ENCODE assay signal across 8 mouse cellular contexts in the genomic region with DNA sequence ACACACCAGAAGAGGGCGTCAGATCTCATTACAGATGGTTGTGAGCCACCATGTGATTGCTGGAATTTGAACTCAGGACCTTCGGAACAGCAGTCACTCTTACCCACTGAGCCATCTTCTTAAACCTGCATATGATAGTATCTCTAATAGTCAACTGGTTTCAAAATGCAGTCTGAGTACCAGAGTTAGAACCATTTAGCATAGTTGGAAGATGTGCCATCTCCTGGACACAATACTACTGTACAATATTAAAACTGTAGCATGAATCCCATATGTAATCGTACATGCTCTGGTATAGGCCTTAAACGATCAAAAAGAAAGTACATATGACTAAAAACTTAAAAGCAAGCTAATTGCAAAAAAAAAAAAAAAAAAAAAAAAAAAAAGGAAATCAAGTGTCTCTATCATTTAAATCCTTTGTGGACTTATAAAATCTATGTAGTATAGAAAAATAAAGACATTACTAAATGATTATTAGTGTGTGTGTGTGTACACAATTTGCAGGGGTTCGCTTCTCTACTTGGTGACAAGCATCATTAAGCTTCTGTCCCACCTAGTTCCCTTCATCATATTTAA. TPM values are rescaled to one million over a fixed set of nuclear protein-coding genes. Genes with fewer than 3 reads are reported as not detected.
DNase-seq lines count a peak whose midpoint lies in the region; ATAC-seq and TF ChIP-seq lines count a peak whose summit lies in the region.

No protein-coding gene starts in this region.

- peak overlapping the region; percentile 61 for H3K9ac ChIP-seq in neural tube, embryonic 11.5 days (ENCODE audit: low read length)
- peak overlapping the region; percentile 21 for H3K9ac ChIP-seq in hindbrain, embryonic 11.5 days (ENCODE audit: low read depth, low read length)
- peak overlapping the region; percentile 62 for H3K9ac ChIP-seq in midbrain, embryonic 13.5 days (replicated peaks)

- no peak for TF ChIP-seq POLR2A in cortical plate, adult 2 months (IDR thresholded peaks at IDR 0.05; ENCODE audit: extremely low read depth, insufficient read depth, low read length)

- H3K27ac ChIP-seq in neural tube, embryonic 11.5 days (ENCODE audit: low read depth, low read length): peak overlapping the region; percentile 78
- H3K27ac ChIP-seq in cortical plate, adult 2 months (ENCODE audit: insufficient read depth, low read length): peak overlapping the region; percentile 39
- peak overlapping the region; percentile 47 for H3K27ac ChIP-seq in hindbrain, embryonic 11.5 days (ENCODE audit: low read depth, low read length)
- H3K27ac ChIP-seq in midbrain, embryonic 13.5 days: peak overlapping the region; percentile 81

- peaks cover 2% of the 10 kb centered on the region; the same call in 1 of the 2 replicates for H3K36me3 ChIP-seq in neural tube, embryonic 11.5 days (ENCODE audit: control insufficient read depth, insufficient read depth, low read length)
- no peaks in the 10 kb centered on the region for H3K36me3 ChIP-seq in hindbrain, embryonic 11.5 days (ENCODE audit: control insufficient read depth, insufficient read depth, low read length)
- 0 out of 2 replicates have a peak, but pooled peaks cover under 1% of the 10 kb centered on the region for H3K36me3 ChIP-seq in midbrain, embryonic 13.5 days

- TF ChIP-seq CTCF in cortical plate, adult 2 months (IDR thresholded peaks at IDR 0.05; ENCODE audit: extremely low read depth, insufficient read depth, low read length): no peak

- H3K4me3 ChIP-seq in neural tube, embryonic 11.5 days (ENCODE audit: low read depth, low read length): peak overlapping the region; percentile 82
- H3K4me3 ChIP-seq in cortical plate, adult 2 months (ENCODE audit: insufficient read depth, low read length): peak overlapping the region; percentile 74
- H3K4me3 ChIP-seq in hindbrain, embryonic 11.5 days (ENCODE audit: low read depth, low read length): peak overlapping the region; percentile 60
- peak overlapping the region; percentile 66 for H3K4me3 ChIP-seq in midbrain, embryonic 13.5 days (replicated peaks)

- H3K4me2 ChIP-seq in neural tube, embryonic 11.5 days (ENCODE audit: low read depth): peak overlapping the region; percentile 50
- peak overlapping the region; percentile 27 for H3K4me2 ChIP-seq in hindbrain, embryonic 11.5 days (replicated peaks; ENCODE audit: low read depth, low read length)
- H3K4me2 ChIP-seq in midbrain, embryonic 13.5 days (replicated peaks): peak overlapping the region; percentile 72

- H3K4me1 ChIP-seq in neural tube, embryonic 11.5 days (ENCODE audit: control insufficient read depth, insufficient read depth, low read length): no peaks in the 10 kb centered on the region
- H3K4me1 ChIP-seq in cortical plate, adult 2 months (ENCODE audit: control insufficient read depth, insufficient read depth, low read length): no peaks in the 10 kb centered on the region
- H3K4me1 ChIP-seq in hindbrain, embryonic 11.5 days (replicated peaks; ENCODE audit: control insufficient read depth, insufficient read depth, low read length): 0 out of 2 replicates have a peak, but pooled peaks cover 2% of the 10 kb centered on the region
- H3K4me1 ChIP-seq in midbrain, embryonic 13.5 days (replicated peaks): peaks cover 17% of the 10 kb centered on the region

- DNase-seq in neural tube, embryonic 11.5 days (ENCODE audit: low spot score): no peak
- no peak for DNase-seq in neural tube, embryonic 10.5 days (ENCODE audit: extremely low spot score, low spot score)
- no peak for DNase-seq in hindbrain, embryonic 11.5 days (ENCODE audit: low spot score)
- no peak for DNase-seq in adrenal gland, adult 18-20 months (ENCODE audit: low spot score in 2 of 2)
- no peak for DNase-seq in ovary, postnatal 10 days (ENCODE audit: low spot score)
- no peak for DNase-seq in right cerebral cortex, adult 18-20 months

- WGBS in neural tube, embryonic 11.5 days: 77% methylated on average over 5 of the region's 5 CpGs
- 81% methylated on average over 5 of the region's 5 CpGs for WGBS in hindbrain, embryonic 11.5 days
- WGBS in midbrain, embryonic 13.5 days: 82% methylated on average over 5 of the region's 5 CpGs

- no peaks in the 10 kb centered on the region for H3K27me3 ChIP-seq in neural tube, embryonic 11.5 days (ENCODE audit: control insufficient read depth, insufficient read depth, low read length)
- H3K27me3 ChIP-seq in hindbrain, embryonic 11.5 days (ENCODE audit: control insufficient read depth, insufficient read depth, low read length): no peaks in the 10 kb centered on the region
- no peaks in the 10 kb centered on the region for H3K27me3 ChIP-seq in midbrain, embryonic 13.5 days

- no peak for ATAC-seq in neural tube, embryonic 11.5 days (ENCODE audit: insufficient read depth, low FRiP score, low TSS enrichment)
- no peak for ATAC-seq in hindbrain, embryonic 11.5 days (ENCODE audit: low FRiP score)
- no peak for ATAC-seq in midbrain, embryonic 13.5 days

- H3K9me3 ChIP-seq in neural tube, embryonic 11.5 days (ENCODE audit: control insufficient read depth, low read length): no peaks in the 10 kb centered on the region
- no peaks in the 10 kb centered on the region for H3K9me3 ChIP-seq in hindbrain, embryonic 11.5 days (ENCODE audit: control insufficient read depth, low read length)
- H3K9me3 ChIP-seq in midbrain, embryonic 13.5 days: no peaks in the 10 kb centered on the region

RNA-seq across cellular contexts. Expression of gene Mad2l1, which starts 0.7 kb away (rescaled TPM):
- 108 and 118 TPM in 2 replicates for polyA plus RNA-seq in neural tube, embryonic 11.5 days (2014; fragmentation: Nextera tagmentation; extraction: Ambion mirVana)
- polyA plus RNA-seq in cortical plate, adult 2 months (2012; rRNA removed): 11.7 and 11.8 TPM in 2 replicates
- 99.1 and 121 TPM in 2 replicates for polyA plus RNA-seq in hindbrain, embryonic 11.5 days (2014; fragmentation: Nextera tagmentation; extraction: Ambion mirVana)
- 43.4 and 45.9 TPM in 2 replicates for polyA plus RNA-seq in midbrain, embryonic 13.5 days (2015; fragmentation: Nextera tagmentation; extraction: Ambion mirVana)
- 1 to 10 TPM; 3.7 to 4.2 TPM for total RNA-seq in adrenal gland, adult 18-20 months (2021)

RNA-seq across cellular contexts. Expression of gene Vmn1r32, which starts 25.4 kb away (rescaled TPM):
- polyA plus RNA-seq in neural tube, embryonic 11.5 days (2014; fragmentation: Nextera tagmentation; extraction: Ambion mirVana): 0.13 TPM in 1 of 2 replicates, not detected in the other
- polyA plus RNA-seq in cortical plate, adult 2 months (2012; rRNA removed): 0.04 TPM in 1 of 2 replicates, not detected in the other
- 0.15 and 0.25 TPM in 2 replicates for polyA plus RNA-seq in hindbrain, embryonic 11.5 days (2014; fragmentation: Nextera tagmentation; extraction: Ambion mirVana)
- polyA plus RNA-seq in midbrain, embryonic 13.5 days (2015; fragmentation: Nextera tagmentation; extraction: Ambion mirVana): 0.11 TPM in 1 of 2 replicates, not detected in the other
- not detected for total RNA-seq in adrenal gland, adult 18-20 months (2021)
